Mouse (Mus musculus) neural tube, embryonic 13.5 days (tissue): ENCODE measurements around the gene Kif5a. TPM values are rescaled to one million over a fixed set of nuclear protein-coding genes. Genes with fewer than 3 reads are reported as not detected.

Experiments used
- ATAC-seq: fragments of 200-750 bp; cut with Nextera tagmentation; 2 replicates; pipeline ENCODE4 v1.8.0; 2017; ENCODE audit warnings: low read depth, mild to moderate bottlenecking, moderate TSS enrichment, moderate library complexity
- H3K27ac ChIP-seq: fragments of 300-500 bp; sonication (generic); replicated peaks from 2 replicates; pipeline ENCODE4 v1.5.1; 2015; ENCODE audit warnings: moderate library complexity, mild to moderate bottlenecking, inconsistent platforms
- H3K27me3 ChIP-seq: fragments of 300-500 bp; sonication (generic); 2 replicates; pipeline ENCODE4 v1.6.1; 2015; ENCODE audit warnings: mild to moderate bottlenecking, inconsistent platforms
- H3K36me3 ChIP-seq: fragments of 300-500 bp; sonication (generic); 2 replicates; pipeline ENCODE4 v1.6.1; 2015; ENCODE audit warnings: mild to moderate bottlenecking, inconsistent platforms
- H3K4me1 ChIP-seq: fragments of 300-500 bp; sonication (generic); replicated peaks from 2 replicates; pipeline ENCODE4 v1.6.1; 2015; ENCODE audit warnings: inconsistent platforms
- H3K4me2 ChIP-seq: fragments of 300-500 bp; sonication (generic); 2 replicates; pipeline ENCODE4 v1.6.1; 2015; ENCODE audit warnings: inconsistent platforms, mild to moderate bottlenecking, moderate library complexity
- H3K4me3 ChIP-seq: fragments of 300-500 bp; sonication (generic); 2 replicates; pipeline ENCODE4 v1.5.1; 2015; ENCODE audit warnings: mild to moderate bottlenecking, inconsistent platforms
- H3K9ac ChIP-seq: fragments of 300-500 bp; sonication (generic); 2 replicates; pipeline ENCODE4 v1.6.1; 2015; ENCODE audit warnings: moderate library complexity, mild to moderate bottlenecking, inconsistent platforms
- H3K9me3 ChIP-seq: fragments of 300-500 bp; sonication (generic); 2 replicates; pipeline ENCODE4 v1.6.1; 2016; ENCODE audit warnings: inconsistent platforms
- WGBS: fragments of 180-500 bp; shearing (Covaris S2); methylation state at CpG from one replicate; pipeline ENCODE4 v1.1.7; 2015; 5-methylcytosine and 5-hydroxymethylcytosine counted together
- polyA plus RNA-seq: library from polyadenylated mRNA; unstranded; fragments of >200 nt; fragmentation: Nextera tagmentation; extraction: Ambion mirVana; gene quantifications from 2 replicates; pipeline ENCODE4 v1.2.1, GENCODE M21; 2015

Kif5a gene
- polyA plus RNA-seq, 1 experiment from 2014 or later = 104 TPM

DNA sequence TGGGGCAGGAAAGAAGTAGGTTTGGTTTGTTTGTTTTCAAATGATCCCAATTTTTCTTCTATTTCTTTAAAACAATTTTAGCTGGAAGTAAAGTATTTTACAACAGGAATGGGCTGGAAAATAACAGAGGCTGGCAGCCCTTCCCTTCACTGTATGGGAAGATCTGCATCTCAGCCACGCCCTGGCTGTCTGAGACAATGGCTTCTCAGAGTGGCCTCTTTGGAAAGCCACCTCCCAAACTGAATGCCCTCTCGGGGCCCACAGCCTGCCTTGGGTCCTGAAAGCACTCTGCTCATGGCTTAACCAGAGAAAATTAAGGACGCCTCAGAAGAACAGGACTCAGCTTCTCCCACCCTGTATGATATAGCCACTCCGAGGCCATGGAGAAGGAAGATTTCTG lies 6.7 kb upstream of the Kif5a start:
- H3K9ac ChIP-seq = peak overlapping the region; percentile 27; the same call in 1 of the 2 replicates
- peaks cover 65% of the 10 kb centered on the region for H3K36me3 ChIP-seq

DNA sequence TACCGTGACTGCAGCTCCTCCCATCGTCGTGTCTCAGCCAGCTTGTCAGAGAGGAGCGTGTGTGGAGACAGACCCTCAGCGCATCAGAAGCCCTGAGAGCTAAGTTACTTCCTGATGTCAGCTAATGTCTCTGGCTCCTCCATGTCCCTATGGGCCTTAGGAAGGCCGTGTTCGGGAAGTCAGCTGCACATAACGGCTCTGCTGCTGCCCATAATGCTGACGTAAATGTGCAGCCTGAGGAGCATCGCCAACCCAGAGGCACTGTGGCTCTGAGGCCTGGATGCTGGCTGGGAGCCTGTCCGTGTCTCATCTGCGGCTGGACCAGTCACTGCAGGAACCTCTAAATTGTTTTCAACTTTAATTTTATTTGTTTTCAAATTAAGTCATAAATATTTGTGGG lies 5.9 kb upstream of the Kif5a start:
- peaks cover 56% of the 10 kb centered on the region for H3K36me3 ChIP-seq
- peaks cover 4% of the 10 kb centered on the region for H3K27me3 ChIP-seq
- H3K4me2 ChIP-seq = peak overlapping the region; percentile 91
- no peak for ATAC-seq
- peak overlapping the region; percentile 41 for H3K9ac ChIP-seq
- H3K4me1 ChIP-seq = peaks cover 48% of the 10 kb centered on the region
- no peak overlapping the region for H3K4me3 ChIP-seq
- no peaks in the 10 kb centered on the region for H3K9me3 ChIP-seq
- peak overlapping the region; percentile 71 for H3K27ac ChIP-seq
- WGBS = 49% methylated on average over 12 of the region's 12 CpGs

More for the DNA sequence above, 6.7 kb upstream of the Kif5a start:
- ATAC-seq = no peak
- Histone ChIP-seq H3K27me3 (no peaks in the 10 kb centered on the region), H3K9me3 (no peaks in the 10 kb centered on the region), H3K4me3 (no peak overlapping the region), H3K4me2 (0 out of 2 replicates have a peak overlapping the region, but pooled peaks have one; percentile 11), H3K4me1 (peaks cover 48% of the 10 kb centered on the region), H3K27ac (peak overlapping the region; percentile 52)
- WGBS = 59% methylated on average over 4 of the region's 4 CpGs

- H3K27me3 ChIP-seq = peaks cover 4% of the 10 kb centered on the region
- no peak overlapping the region for H3K4me3 ChIP-seq
- no peaks in the 10 kb centered on the region for H3K9me3 ChIP-seq
- peak overlapping the region; percentile 71 for H3K27ac ChIP-seq
- peaks cover 51% of the 10 kb centered on the region for H3K4me1 ChIP-seq
- peaks cover 50% of the 10 kb centered on the region for H3K36me3 ChIP-seq
- peak overlapping the region; percentile 91 for H3K4me2 ChIP-seq
- WGBS = 85% methylated on average over 5 of the region's 5 CpGs
- peak overlapping the region; percentile 41 for H3K9ac ChIP-seq
- no peak for ATAC-seq
Measured at GRCm38 (mm10) chr10:127268401-127268800, 5.3 kb upstream of the Kif5a start.

DNA sequence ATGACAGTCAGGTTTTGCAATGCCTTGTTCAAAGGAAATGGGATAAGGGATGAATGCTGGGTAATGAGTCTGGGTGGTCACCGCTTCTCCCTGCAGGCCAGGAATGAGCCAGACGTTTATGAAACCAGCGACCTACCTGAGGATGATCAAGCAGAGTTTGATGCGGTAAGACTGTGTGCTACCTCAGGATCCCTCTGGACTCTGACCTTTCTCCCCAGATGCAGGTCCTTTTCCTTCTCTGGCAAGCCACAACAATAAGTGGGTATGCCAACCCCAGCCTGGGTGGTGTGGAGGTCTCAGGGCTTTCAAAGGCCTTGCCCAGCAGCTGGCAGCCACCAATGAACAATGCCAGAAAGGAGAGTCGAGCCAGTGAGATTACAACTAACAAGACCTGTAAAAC lies 4.2 kb upstream of the Kif5a start:
- H3K4me2 ChIP-seq = peak overlapping the region; percentile 91
- ATAC-seq = no peak
- peak overlapping the region; percentile 100 for H3K9ac ChIP-seq
- 76% methylated on average over 5 of the region's 5 CpGs for WGBS
- no peaks in the 10 kb centered on the region for H3K9me3 ChIP-seq
- H3K4me1 ChIP-seq = peaks cover 57% of the 10 kb centered on the region
- peaks cover 4% of the 10 kb centered on the region for H3K27me3 ChIP-seq
- H3K4me3 ChIP-seq = peak overlapping the region; percentile 99
- peaks cover 39% of the 10 kb centered on the region for H3K36me3 ChIP-seq
- H3K27ac ChIP-seq = peak overlapping the region; percentile 96

DNA sequence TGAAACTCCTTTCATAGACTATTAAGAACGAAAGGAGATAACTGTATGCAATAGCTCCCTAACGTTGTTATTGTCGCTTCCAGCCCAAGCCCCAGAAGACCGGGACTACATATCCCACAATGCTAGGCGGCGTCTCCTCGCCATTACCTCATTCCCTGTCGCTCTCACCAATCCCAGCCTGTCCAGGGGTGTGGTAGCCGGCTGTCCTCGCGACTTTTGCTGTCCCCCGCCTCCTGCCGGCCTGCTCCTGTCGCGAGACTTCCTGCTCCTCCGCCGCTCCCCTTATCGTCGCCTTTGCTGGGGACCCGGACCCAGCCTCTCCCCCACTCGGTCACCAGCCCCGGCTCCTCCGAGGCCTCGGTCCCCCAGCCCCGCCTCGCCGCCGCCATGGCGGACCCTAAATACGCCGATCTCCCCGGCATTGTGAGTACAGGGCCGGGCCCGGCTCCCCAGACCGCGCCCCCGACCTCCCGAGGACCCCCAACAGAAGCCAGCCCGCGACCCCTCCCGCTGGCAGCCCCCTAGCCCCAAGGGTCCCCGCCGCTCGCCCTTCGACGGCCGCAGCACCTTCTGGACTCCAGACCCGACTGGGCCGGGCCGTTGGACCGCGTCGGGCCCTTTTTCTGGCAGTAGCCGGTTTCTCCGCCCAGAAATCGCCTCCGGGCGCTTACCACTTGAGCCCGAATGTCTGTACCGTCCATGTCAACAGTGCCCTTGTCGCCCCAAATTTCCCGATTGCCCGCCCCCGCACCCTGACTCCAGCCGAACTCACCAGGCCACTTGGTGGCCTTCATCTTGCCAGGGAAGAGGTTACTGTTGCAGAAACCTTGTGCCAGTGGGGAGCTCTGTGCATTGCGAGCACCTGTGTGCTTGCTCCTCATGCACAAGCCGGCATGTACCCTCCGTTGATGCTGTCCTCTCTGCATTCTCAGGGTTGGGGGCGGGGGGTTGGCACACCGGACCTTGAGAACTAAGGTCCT lies 3.3 kb upstream of the Kif5a start, which contains the start of gene Dctn2:
TSS of gene Dctn2 (plus strand) at position 257 of the 980 bp plus-strand sequence.
- WGBS = under 1% methylated on average over 70 of the region's 70 CpGs

GRCm38 (mm10) chr10:127265727-127266111 lies 2.6 kb upstream of the Kif5a start:
- peak overlapping the region; percentile 100; the same call in 1 of the 2 replicates for H3K9ac ChIP-seq
- H3K4me3 ChIP-seq = peak overlapping the region; percentile 99
- peaks cover 23% of the 10 kb centered on the region for H3K36me3 ChIP-seq
- H3K4me1 ChIP-seq = peaks cover 64% of the 10 kb centered on the region
- peak; percentile 41; the same call in 1 of the 2 replicates for ATAC-seq
- H3K27me3 ChIP-seq = peaks cover 4% of the 10 kb centered on the region
- H3K9me3 ChIP-seq = no peaks in the 10 kb centered on the region
- 31% methylated on average over 4 of the region's 4 CpGs for WGBS
- H3K4me2 ChIP-seq = peak overlapping the region; percentile 91
- H3K27ac ChIP-seq = peak overlapping the region; percentile 96

More for the DNA sequence above, 3.3 kb upstream of the Kif5a start, which contains the start of gene Dctn2:
- peak within 1 kb of the TSS; percentile 100 for H3K9ac ChIP-seq
- ATAC-seq = peak; percentile 95
- peaks cover 62% of the 10 kb centered on the region for H3K4me1 ChIP-seq
- H3K9me3 ChIP-seq = no peaks in the 10 kb centered on the region
- peak within 1 kb of the TSS; percentile 96 for H3K27ac ChIP-seq
- peak within 1 kb of the TSS; percentile 91 for H3K4me2 ChIP-seq
- peaks cover 30% of the 10 kb centered on the region for H3K36me3 ChIP-seq
- H3K4me3 ChIP-seq = peak within 1 kb of the TSS; percentile 99
- H3K27me3 ChIP-seq = peaks cover 4% of the 10 kb centered on the region

DNA sequence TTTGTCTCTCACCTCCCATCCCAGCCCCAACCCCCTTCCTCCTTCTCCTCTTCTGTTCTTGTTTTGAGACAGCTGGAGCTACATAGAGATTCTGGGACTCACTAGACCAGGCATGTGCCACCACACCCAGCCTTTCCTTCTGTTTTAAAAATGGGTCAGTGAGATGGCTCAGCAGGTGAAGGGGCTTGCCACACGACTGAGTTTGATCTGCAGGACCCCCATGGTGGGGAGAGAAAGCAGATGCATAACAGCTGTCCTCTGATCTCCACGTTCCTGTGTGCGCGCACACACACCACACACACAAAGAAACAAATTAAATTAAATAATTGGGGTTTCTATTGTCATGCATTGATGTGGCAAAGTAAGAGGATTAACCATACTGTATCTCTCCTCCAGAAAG lies 1.8 kb upstream of the Kif5a start:
- WGBS = 70% methylated on average over 4 of the region's 4 CpGs
- H3K36me3 ChIP-seq = peaks cover 15% of the 10 kb centered on the region

DNA sequence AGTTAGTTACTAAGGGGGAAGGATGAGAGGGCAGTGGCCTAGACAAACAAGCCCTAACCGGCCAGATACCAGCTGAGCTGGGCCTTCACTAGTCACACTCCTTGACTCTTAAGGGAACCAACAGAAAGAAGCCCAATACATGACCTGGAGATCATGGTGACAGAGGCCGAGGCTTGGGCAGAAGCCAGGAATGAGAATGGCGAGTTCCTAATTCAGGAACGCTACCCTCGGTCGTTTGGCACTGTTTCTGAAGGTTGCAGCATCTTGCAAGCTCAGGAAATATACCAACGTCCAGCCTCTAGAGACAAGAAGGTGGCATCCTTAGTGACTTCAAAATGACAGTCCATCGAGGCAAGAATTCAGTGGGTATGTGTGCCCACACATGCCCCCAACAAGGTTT lies 1.2 kb upstream of the Kif5a start:
- 78% methylated on average over 8 of the region's 8 CpGs for WGBS
- Histone ChIP-seq H3K27me3 (peaks cover 4% of the 10 kb centered on the region), H3K9me3 (no peaks in the 10 kb centered on the region), H3K36me3 (peaks cover 14% of the 10 kb centered on the region), H3K4me2 (no peak overlapping the region), H3K4me1 (peaks cover 65% of the 10 kb centered on the region), H3K27ac (no peak overlapping the region), H3K9ac (no peak overlapping the region), H3K4me3 (no peak overlapping the region)
- no peak for ATAC-seq

More for the DNA sequence above, 1.8 kb upstream of the Kif5a start:
- Histone ChIP-seq H3K4me3 (no peak overlapping the region), H3K4me2 (no peak overlapping the region), H3K27ac (no peak overlapping the region), H3K27me3 (peaks cover 4% of the 10 kb centered on the region), H3K9ac (no peak overlapping the region), H3K4me1 (peaks cover 64% of the 10 kb centered on the region), H3K9me3 (no peaks in the 10 kb centered on the region)
- ATAC-seq = no peak

GRCm38 (mm10) chr10:127263631-127264030 lies 483 bp upstream of the Kif5a start:
- H3K4me3 ChIP-seq = peak overlapping the region; percentile 65
- H3K36me3 ChIP-seq = peaks cover 8% of the 10 kb centered on the region
- WGBS = 33% methylated on average over 3 of the region's 3 CpGs
- peaks cover 4% of the 10 kb centered on the region for H3K27me3 ChIP-seq
- peak overlapping the region; percentile 93 for H3K9ac ChIP-seq
- H3K27ac ChIP-seq = peak overlapping the region; percentile 93; the same call in 1 of the 2 replicates
- no peak for ATAC-seq
- peak overlapping the region; percentile 82 for H3K4me2 ChIP-seq
- H3K9me3 ChIP-seq = no peaks in the 10 kb centered on the region
- peaks cover 65% of the 10 kb centered on the region for H3K4me1 ChIP-seq

DNA sequence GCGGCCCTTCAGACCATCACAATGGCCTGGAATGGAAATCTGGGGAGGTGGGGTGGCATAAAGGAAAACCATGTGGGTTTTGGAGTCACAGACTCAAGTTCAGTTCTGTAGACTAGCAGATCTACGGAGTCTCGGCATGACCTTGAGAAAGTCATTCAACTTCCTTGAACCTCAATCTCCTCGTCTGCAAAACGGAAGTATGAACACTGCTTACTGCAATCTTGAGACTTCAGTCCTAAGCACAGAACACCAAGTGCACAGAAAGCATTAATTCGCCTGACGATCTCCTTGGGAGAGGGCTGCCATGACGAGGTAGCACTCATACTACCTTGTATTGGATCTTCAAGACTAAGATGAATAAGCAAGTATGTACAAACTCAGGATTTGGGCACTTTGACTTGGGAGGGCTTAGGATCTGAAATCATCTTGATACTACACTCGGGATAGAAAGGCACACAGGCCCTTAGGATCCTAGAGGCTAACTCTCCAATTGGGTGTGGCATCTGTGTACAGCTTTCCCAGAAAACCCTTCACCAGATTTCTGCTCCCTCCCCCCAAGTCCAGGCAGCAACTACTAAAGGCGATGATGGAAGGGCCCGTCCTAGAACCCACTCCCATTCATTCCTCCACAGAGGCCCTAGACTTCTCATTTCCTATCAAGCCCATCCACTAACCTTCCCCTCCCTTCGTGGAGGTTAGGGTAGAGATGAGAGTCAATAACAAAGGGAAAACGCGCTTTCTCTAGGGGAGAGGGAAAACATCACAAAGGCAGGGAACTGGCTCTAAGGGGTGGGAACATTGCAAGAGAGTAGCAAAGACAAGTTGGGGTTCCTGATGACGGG lies 1.2 kb downstream of the Kif5a start:
- Histone ChIP-seq H3K4me3 (peak overlapping the region; percentile 65), H3K36me3 (peaks cover 9% of the 10 kb centered on the region), H3K27me3 (peaks cover 4% of the 10 kb centered on the region), H3K4me2 (peak overlapping the region; percentile 82), H3K27ac (peak overlapping the region; percentile 93), H3K4me1 (peaks cover 61% of the 10 kb centered on the region), H3K9ac (peak overlapping the region; percentile 93), H3K9me3 (no peaks in the 10 kb centered on the region)
- ATAC-seq = no peak
- 58% methylated on average over 15 of the region's 15 CpGs for WGBS

DNA sequence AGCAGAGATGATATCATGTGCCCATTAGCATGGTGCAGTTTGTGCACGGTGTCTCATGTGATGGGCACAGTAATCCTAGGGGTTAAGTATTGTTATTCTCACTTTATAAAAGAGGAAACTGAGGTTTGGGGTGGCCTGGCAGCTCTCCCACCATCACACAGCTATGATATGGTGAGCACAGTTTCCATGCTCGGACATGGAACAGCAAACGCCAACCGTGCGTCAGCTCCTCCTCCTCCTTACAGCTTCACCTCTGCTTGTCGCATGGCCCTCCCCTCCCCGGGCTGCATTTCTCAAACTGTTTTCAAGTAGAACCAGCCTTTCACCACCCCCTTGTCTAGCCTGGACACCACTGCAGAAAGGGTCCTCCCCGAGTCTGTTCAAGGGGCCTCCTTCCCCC lies 4.7 kb downstream of the Kif5a start:
- 0 out of 2 replicates have a peak overlapping the region, but pooled peaks have one; percentile 22 for H3K9ac ChIP-seq
- peaks cover 66% of the 10 kb centered on the region for H3K4me1 ChIP-seq
- H3K4me2 ChIP-seq = peak overlapping the region; percentile 82
- H3K9me3 ChIP-seq = no peaks in the 10 kb centered on the region
- no peaks in the 10 kb centered on the region for H3K27me3 ChIP-seq
- H3K36me3 ChIP-seq = peaks cover 16% of the 10 kb centered on the region
- no peak for ATAC-seq
- no peak overlapping the region for H3K27ac ChIP-seq
- WGBS = 84% methylated on average over 8 of the region's 8 CpGs
- H3K4me3 ChIP-seq = peak overlapping the region; percentile 65; the same call in 1 of the 2 replicates
